Mouse (Mus musculus): ENCODE measurements around the gene Naxd.

GRCm38 (mm10) chr8:11560220-11560619 lies 62.9 kb downstream of the Naxd start:
- TF ChIP-seq POLR2A (IDR thresholded peaks at IDR 0.05; ENCODE audit: low read depth, low read length) = no peak
- no peak for TF ChIP-seq CTCF (IDR thresholded peaks at IDR 0.05; ENCODE audit: extremely low read depth, insufficient read length, insufficient replicate concordance, low read depth, low read length)
